Mouse (Mus musculus) CH12.LX (cell line): ENCODE measurements at regions not wholly inside any gene's neighbourhood (a gene's known extent, or its start where the extent isn't known, plus 50 kb on each side); places are given as distances from the start of the nearest gene placed in this dataset.

Experiments
- DNase-seq: peaks from one replicate; pipeline ENCODE4 v3.0.0-alpha.2; 2013; ENCODE audit errors: extremely low read depth
- H3K27ac ChIP-seq: 2 replicates; pipeline ENCODE4 v1.5.1; 2012; ENCODE audit warnings: low read depth, mild to moderate bottlenecking, control low read depth, moderate library complexity; ENCODE audit not compliant: insufficient read depth
- H3K27me3 ChIP-seq: replicated peaks from 2 replicates; pipeline ENCODE3; 2012; ENCODE audit warnings: inconsistent platforms
- H3K36me3 ChIP-seq, 2 experiments: replicated peaks in 1 of 2; 2 replicates each; pipeline versions ENCODE3 to v1.6.1; 2012; ENCODE audit warnings: inconsistent platforms in 1 of 2, low read length in 1 of 2, mild to moderate bottlenecking in 1 of 2, mixed read lengths in 1 of 2, moderate library complexity in 1 of 2; ENCODE audit not compliant: control insufficient read depth in 1 of 2, insufficient read depth in 1 of 2
- H3K4me1 ChIP-seq, 2 experiments: 2 replicates each; pipeline ENCODE4 v1.6.1; 2012; ENCODE audit warnings: inconsistent platforms in 1 of 2, moderate library complexity in 1 of 2; ENCODE audit not compliant: insufficient read depth in 2 of 2, control insufficient read depth in 1 of 2
- H3K4me2 ChIP-seq: 2 replicates; pipeline ENCODE4 v1.6.1; 2012; ENCODE audit warnings: low read depth, mild to moderate bottlenecking, control low read depth; ENCODE audit not compliant: poor library complexity, insufficient read depth, severe bottlenecking
- H3K4me3 ChIP-seq, 3 experiments: fragments of 150-350 bp in 1 of 3; sonication (generic) in 1 of 3; replicated peaks in 1 of 3; 2 replicates each; pipeline versions ENCODE3 to v1.5.1; 2011 to 2012; ENCODE audit warnings: low read depth in 2 of 3, low read length in 2 of 3, mild to moderate bottlenecking in 2 of 3, moderate library complexity in 2 of 3, control low read depth in 1 of 3, improper control_type of control experiment in 1 of 3, inconsistent platforms in 1 of 3, mixed read lengths in 1 of 3; ENCODE audit not compliant: poor library complexity in 1 of 3
- H3K79me2 ChIP-seq: replicated peaks from 2 replicates; pipeline ENCODE4 v1.6.1; 2012; ENCODE audit warnings: mild to moderate bottlenecking, moderate library complexity; ENCODE audit not compliant: control insufficient read depth, poor library complexity, insufficient read depth, severe bottlenecking; ENCODE audit errors: extremely low read depth
- H3K9ac ChIP-seq: 2 replicates; pipeline ENCODE4 v1.6.1; 2012; ENCODE audit warnings: low read depth, mild to moderate bottlenecking, control low read depth, moderate library complexity; ENCODE audit not compliant: insufficient read depth
- H3K9me3 ChIP-seq: replicated peaks from 2 replicates; pipeline ENCODE3; 2012; ENCODE audit warnings: low read length, inconsistent platforms, mixed read lengths
- BHLHE40 ChIP-seq: IDR thresholded peaks from 2 replicates; pipeline ENCODE4 v1.6.1; 2011; ENCODE audit warnings: mild to moderate bottlenecking, low read depth, low read length, improper control_type of control experiment
- CHD1 ChIP-seq: IDR thresholded peaks from 2 replicates; pipeline ENCODE4 v1.6.1; 2012; ENCODE audit warnings: low read depth, low read length, improper control_type of control experiment, inconsistent platforms
- CHD2 ChIP-seq: IDR thresholded peaks from 2 replicates; pipeline ENCODE4 v1.6.1; 2011; ENCODE audit warnings: low read length, improper control_type of control experiment
- CTCF ChIP-seq, 2 experiments: IDR thresholded peaks in 1 of 2; conservative IDR thresholded peaks in 1 of 2; 2 replicates each; pipeline ENCODE4 v1.5.1; 2011 to 2012; ENCODE audit warnings: low read depth in 2 of 2, low read length in 2 of 2, improper control_type of control experiment in 1 of 2, inconsistent platforms in 1 of 2, mild to moderate bottlenecking in 1 of 2, moderate library complexity in 1 of 2
- E2F4 ChIP-seq: IDR thresholded peaks from 2 replicates; pipeline ENCODE4 v1.6.1; 2011; ENCODE audit warnings: low read depth, low read length, improper control_type of control experiment; ENCODE audit not compliant: insufficient replicate concordance
- ELF1 ChIP-seq: IDR thresholded peaks from 2 replicates; pipeline ENCODE4 v1.6.1; 2014; ENCODE audit warnings: low read depth, mild to moderate bottlenecking, inconsistent platforms, low read length, improper control_type of control experiment
- ETS1 ChIP-seq: conservative IDR thresholded peaks from 2 replicates; pipeline ENCODE4 v1.6.1; 2012; ENCODE audit warnings: low read depth, mild to moderate bottlenecking, inconsistent platforms, low read length, improper control_type of control experiment, moderate library complexity
- GABPA ChIP-seq: IDR thresholded peaks from 2 replicates; pipeline ENCODE4 v1.6.1; 2012; ENCODE audit warnings: low read depth, low read length, improper control_type of control experiment, inconsistent platforms; ENCODE audit not compliant: insufficient replicate concordance
- HCFC1 ChIP-seq: IDR thresholded peaks from 2 replicates; pipeline ENCODE4 v1.6.1; 2012; ENCODE audit warnings: low read depth, mild to moderate bottlenecking, inconsistent platforms, low read length, improper control_type of control experiment
- IRF4 ChIP-seq: IDR thresholded peaks from 2 replicates; pipeline ENCODE4 v1.6.1; 2014; ENCODE audit warnings: low read depth, mild to moderate bottlenecking, inconsistent platforms, low read length, improper control_type of control experiment
- JUND ChIP-seq: conservative IDR thresholded peaks from 2 replicates; pipeline ENCODE4 v1.6.1; 2011; ENCODE audit warnings: low read depth, low read length, improper control_type of control experiment
- KAT2A ChIP-seq: IDR thresholded peaks from 2 replicates; pipeline ENCODE4 v1.6.1; 2012; ENCODE audit warnings: low read length, improper control_type of control experiment, inconsistent platforms; ENCODE audit not compliant: insufficient replicate concordance
- MAFK ChIP-seq: IDR thresholded peaks from 2 replicates; pipeline ENCODE4 v1.6.1; 2011; ENCODE audit warnings: low read length, improper control_type of control experiment; ENCODE audit not compliant: insufficient replicate concordance
- MAX ChIP-seq: IDR thresholded peaks from 2 replicates; pipeline ENCODE4 v1.6.1; 2011; ENCODE audit warnings: low read length, improper control_type of control experiment
- MEF2A ChIP-seq: IDR thresholded peaks from 2 replicates; pipeline ENCODE4 v1.6.1; 2014; ENCODE audit warnings: low read depth, mild to moderate bottlenecking, inconsistent platforms, low read length, improper control_type of control experiment, borderline replicate concordance
- MYC ChIP-seq: IDR thresholded peaks from 2 replicates; pipeline ENCODE4 v1.6.1; 2011; ENCODE audit warnings: low read depth, mild to moderate bottlenecking, improper control_type of control experiment, low read length
- POLR2AphosphoS2 ChIP-seq: IDR thresholded peaks from 2 replicates; pipeline ENCODE4 v1.6.1; 2011; ENCODE audit warnings: low read depth, low read length, improper control_type of control experiment
- RAD21 ChIP-seq: IDR thresholded peaks from 2 replicates; pipeline ENCODE4 v1.6.1; 2011; ENCODE audit warnings: low read depth, mild to moderate bottlenecking, low read length, improper control_type of control experiment, moderate library complexity
- SIN3A ChIP-seq: IDR thresholded peaks from 2 replicates; pipeline ENCODE4 v1.6.1; 2012; ENCODE audit warnings: low read length, improper control_type of control experiment, inconsistent platforms
- SMC3 ChIP-seq: IDR thresholded peaks from 2 replicates; pipeline ENCODE4 v1.6.1; 2011; ENCODE audit warnings: low read depth, low read length, improper control_type of control experiment
- TCF12 ChIP-seq: IDR thresholded peaks from 2 replicates; pipeline ENCODE4 v1.6.1; 2014; ENCODE audit warnings: low read depth, mild to moderate bottlenecking, inconsistent platforms, low read length, improper control_type of control experiment
- USF1 ChIP-seq: IDR thresholded peaks from 2 replicates; pipeline ENCODE4 v1.6.1; 2014; ENCODE audit warnings: low read depth, mild to moderate bottlenecking, inconsistent platforms, low read length, improper control_type of control experiment
- USF2 ChIP-seq: conservative IDR thresholded peaks from 2 replicates; pipeline ENCODE4 v1.6.1; 2011; ENCODE audit warnings: low read depth, low read length, improper control_type of control experiment
- ZC3H11A ChIP-seq: IDR thresholded peaks from 2 replicates; pipeline ENCODE4 v1.6.1; 2012; ENCODE audit warnings: low read depth, mild to moderate bottlenecking, inconsistent platforms, low read length, improper control_type of control experiment
- ZMIZ1 ChIP-seq: IDR thresholded peaks from 2 replicates; pipeline ENCODE4 v1.6.1; 2012; ENCODE audit warnings: low read depth, mild to moderate bottlenecking, inconsistent platforms, low read length, improper control_type of control experiment
- ZNF384 ChIP-seq: IDR thresholded peaks from 2 replicates; pipeline ENCODE4 v1.6.1; 2012; ENCODE audit warnings: low read depth, low read length, improper control_type of control experiment, inconsistent platforms
- dilution Hi-C: fragments of 300-500 bp; cut with MboI; formaldehyde crosslinking; loops from 2 replicates; pipeline ENCODE4 v1.14.3; 2020; ENCODE audit warnings: low sequenced_read_pairs; ENCODE audit not compliant: extremely low pct_unique_long_range_greater_than_20kb, extremely low pct_ligation_motif_present
- in situ Hi-C: fragments of 300-500 bp; cut with MboI; formaldehyde crosslinking; loops from 3 replicates; pipeline ENCODE4 v1.14.3; 2019; ENCODE audit warnings: low sequenced_read_pairs, low pct_ligation_motif_present, low pct_unique_long_range_greater_than_20kb, mixed read lengths

- H3K27ac ChIP-seq, result no peak overlapping the region
- no peak overlapping the region for H3K9ac ChIP-seq
- DNase-seq, result no peak
- peaks cover 0 to 7% of the 10 kb centered on the region in 2 experiments; a peak in 1 of 4 replicates for H3K4me1 ChIP-seq
- H3K79me2 ChIP-seq, result no peaks in the 10 kb centered on the region
- H3K36me3 ChIP-seq, result no peaks in the 10 kb centered on the region
- H3K27me3 ChIP-seq, result peaks cover 5% of the 10 kb centered on the region
- H3K4me3 ChIP-seq, result no peak overlapping the region
- in situ Hi-C loops (loop anchor here (25.0 kb wide), 1 partner anchor 825 kb away; no protein-coding TSS in a partner anchor), dilution Hi-C loops (no loop called here)
- H3K4me2 ChIP-seq, result no peak overlapping the region
- H3K9me3 ChIP-seq, result peaks cover 5% of the 10 kb centered on the region
- TF ChIP-seq SMC3 (no peak), CHD1 (no peak), MAFK (no peak)
Measured at GRCm38 (mm10) chr9:61862071-61862480, 52.3 kb downstream of the Rplp1 start.

DNA sequence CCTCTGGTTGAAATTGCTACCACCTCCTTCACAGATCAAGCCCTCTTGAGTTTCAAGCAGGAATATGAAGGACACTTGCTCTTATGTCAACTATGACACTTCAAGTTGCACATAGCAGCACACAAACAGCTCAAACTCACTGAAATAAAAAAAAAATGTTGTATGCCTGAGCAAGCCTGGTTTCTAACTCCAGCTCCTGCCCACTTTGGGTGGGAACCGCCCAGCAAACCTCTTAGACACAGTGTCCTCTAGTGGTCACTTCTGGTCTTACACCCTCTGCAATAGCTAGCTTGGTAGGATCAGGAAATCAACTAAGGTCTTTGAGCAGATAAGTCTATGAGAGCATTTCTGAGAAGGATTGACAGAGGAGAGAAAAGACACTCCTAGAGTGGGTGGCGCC is 54.2 kb downstream of the Rplp1 start:
- no peaks in the 10 kb centered on the region for H3K36me3 ChIP-seq
- TF ChIP-seq MYC (no peak), IRF4 (no peak), SMC3 (peak; percentile 87), MEF2A (no peak), USF2 (no peak), E2F4 (no peak), ZNF384 (peak; percentile 33; the same call in 1 of the 2 replicates), CHD1 (no peak), MAFK (no peak), POLR2AphosphoS2 (no peak), ZC3H11A (peak; percentile 19; the same call in 1 of the 2 replicates), RAD21 (peak; percentile 83), GABPA (no peak), ETS1 (no peak), ZMIZ1 (no peak), KAT2A (no peak), CTCF (conservative IDR thresholded peaks at IDR 0.05 in 1 of 2, IDR thresholded peaks at IDR 0.05 in 1 of 2; ENCODE audit: low read depth in 2 of 2, low read length in 2 of 2) (peak; percentile 87 to 100), USF1 (no peak), BHLHE40 (no peak), JUND (no peak), TCF12 (no peak), SIN3A (no peak), CHD2 (no peak), MAX (no peak), HCFC1 (no peak), ELF1 (no peak)
- peaks cover 2% of the 10 kb centered on the region for H3K27me3 ChIP-seq
- no peak overlapping the region for H3K27ac ChIP-seq
- DNase-seq, result peak; percentile 75
- no peak overlapping the region for H3K9ac ChIP-seq
- H3K9me3 ChIP-seq, result peaks cover 5% of the 10 kb centered on the region
- dilution Hi-C loops (no loop called here), in situ Hi-C loops (loop anchor here (25.0 kb wide), 1 partner anchor 823 kb away; no protein-coding TSS in a partner anchor)
- no peak overlapping the region for H3K4me3 ChIP-seq
- peaks cover 0 to 7% of the 10 kb centered on the region in 2 experiments; a peak in 1 of 4 replicates for H3K4me1 ChIP-seq
- H3K4me2 ChIP-seq, result no peak overlapping the region
- no peaks in the 10 kb centered on the region for H3K79me2 ChIP-seq
